Mouse (Mus musculus): Measurements from ENCODE around the gene Olfr518. TPM values are rescaled to one million over a fixed set of nuclear protein-coding genes. Genes with fewer than 3 reads are reported as not detected.

Olfr518 gene
- polyA plus RNA-seq (2015; fragmentation: Illumina TruSeq; extraction: RNeasy Lipid Tissue Mini Kit (QIAGEN cat#74804); ENCODE audit: insufficient read depth, low replicate concordance): not detected

GRCm38 (mm10) chr7:108884906-108885305, at the start of gene Olfr518:
Gene Olfr518 (minus strand): TSS chr7:108885006.

GRCm38 (mm10) chr7:108933794-108934731, 49.3 kb upstream of the Olfr518 start, which contains the start of gene Eif3f:
Gene Eif3f (plus strand): TSS chr7:108934417.

GRCm38 (mm10) chr7:108929726-108930393, 45.1 kb upstream of the Olfr518 start, which contains the start of gene Nlrp10:
Gene Nlrp10 (minus strand): TSS chr7:108930178.

GRCm38 (mm10) chr7:108894320-108894719, 9.5 kb upstream of the Olfr518 start, which contains the start of gene Olfr519:
Gene Olfr519 (minus strand): TSS chr7:108894420.

GRCm38 (mm10) chr7:108872279-108872678, 12.5 kb downstream of the Olfr518 start, which contains the start of gene Olfr517:
Gene Olfr517 (minus strand): TSS chr7:108872379.

GRCm38 (mm10) chr7:108850429-108850828, 34.4 kb downstream of the Olfr518 start, which contains the start of gene Olfr516:
Gene Olfr516 (minus strand): TSS chr7:108850529.

Other genes with a start within 250 kb of the Olfr518 start
- gene Olfr509, start 233.1 kb downstream of the Olfr518 start, polyA plus RNA-seq (2015; fragmentation: Illumina TruSeq; extraction: RNeasy Lipid Tissue Mini Kit (QIAGEN cat#74804); ENCODE audit: insufficient read depth, low replicate concordance): not detected
- gene Olfr510, start 218.6 kb downstream of the Olfr518 start, polyA plus RNA-seq (2015; fragmentation: Illumina TruSeq; extraction: RNeasy Lipid Tissue Mini Kit (QIAGEN cat#74804); ENCODE audit: insufficient read depth, low replicate concordance): not detected
- not detected for gene Olfr512, start 171.7 kb downstream of the Olfr518 start, polyA plus RNA-seq (2015; fragmentation: Illumina TruSeq; extraction: RNeasy Lipid Tissue Mini Kit (QIAGEN cat#74804); ENCODE audit: insufficient read depth, low replicate concordance)
- gene Olfr513, start 134.0 kb downstream of the Olfr518 start, polyA plus RNA-seq (2015; fragmentation: Illumina TruSeq; extraction: RNeasy Lipid Tissue Mini Kit (QIAGEN cat#74804); ENCODE audit: insufficient read depth, low replicate concordance): not detected
- not detected for gene Olfr514, start 59.0 kb downstream of the Olfr518 start, polyA plus RNA-seq (2015; fragmentation: Illumina TruSeq; extraction: RNeasy Lipid Tissue Mini Kit (QIAGEN cat#74804); ENCODE audit: insufficient read depth, low replicate concordance)
- gene Olfr516, start 34.5 kb downstream of the Olfr518 start, polyA plus RNA-seq (2015; fragmentation: Illumina TruSeq; extraction: RNeasy Lipid Tissue Mini Kit (QIAGEN cat#74804); ENCODE audit: insufficient read depth, low replicate concordance): not detected
- gene Olfr517, start 12.6 kb downstream of the Olfr518 start, polyA plus RNA-seq (2015; fragmentation: Illumina TruSeq; extraction: RNeasy Lipid Tissue Mini Kit (QIAGEN cat#74804); ENCODE audit: insufficient read depth, low replicate concordance): not detected
- gene Olfr519, start 9.4 kb upstream of the Olfr518 start, polyA plus RNA-seq (2015; fragmentation: Illumina TruSeq; extraction: RNeasy Lipid Tissue Mini Kit (QIAGEN cat#74804); ENCODE audit: insufficient read depth, low replicate concordance): not detected
- 2.7 TPM for gene Nlrp10, start 45.2 kb upstream of the Olfr518 start, polyA plus RNA-seq (2015; fragmentation: Illumina TruSeq; extraction: RNeasy Lipid Tissue Mini Kit (QIAGEN cat#74804); ENCODE audit: insufficient read depth, low replicate concordance)
- gene Eif3f, start 49.4 kb upstream of the Olfr518 start, polyA plus RNA-seq (2015; fragmentation: Illumina TruSeq; extraction: RNeasy Lipid Tissue Mini Kit (QIAGEN cat#74804); ENCODE audit: insufficient read depth, low replicate concordance): 187 TPM
- 0.46 TPM for gene Tub, start 65.3 kb upstream of the Olfr518 start, polyA plus RNA-seq (2015; fragmentation: Illumina TruSeq; extraction: RNeasy Lipid Tissue Mini Kit (QIAGEN cat#74804); ENCODE audit: insufficient read depth, low replicate concordance)
- gene Ric3, start 198.3 kb upstream of the Olfr518 start, polyA plus RNA-seq (2015; fragmentation: Illumina TruSeq; extraction: RNeasy Lipid Tissue Mini Kit (QIAGEN cat#74804); ENCODE audit: insufficient read depth, low replicate concordance): 0.76 TPM